Mouse (Mus musculus) splenic B cell, adult 2 months (primary cell): ENCODE results near the gene Asna1.

Source experiments
- DNase-seq: peaks from one replicate; pipeline ENCODE4 v3.0.0-alpha.2; 2011; ENCODE audit warnings: low read depth, low spot score
- H3K27me3 ChIP-seq: 2 replicates; pipeline ENCODE4 v1.6.1; 2012; ENCODE audit warnings: mild to moderate bottlenecking, low read length, moderate library complexity, mixed read lengths; ENCODE audit not compliant: control insufficient read depth, poor library complexity, insufficient read depth, severe bottlenecking
- H3K36me3 ChIP-seq: 2 replicates; pipeline ENCODE4 v1.6.1; 2012; ENCODE audit warnings: mild to moderate bottlenecking, low read length, moderate library complexity, mixed read lengths; ENCODE audit not compliant: control insufficient read depth, poor library complexity, insufficient read depth, severe bottlenecking

Asna1 gene

GRCm38 (mm10) chr8:84987903-84988302 is 37.2 kb downstream of the Asna1 start:
- H3K27me3 ChIP-seq = no peaks in the 10 kb centered on the region
- no peaks in the 10 kb centered on the region for H3K36me3 ChIP-seq
- DNase-seq = no peak

GRCm38 (mm10) chr8:84987388-84987787 is 37.7 kb downstream of the Asna1 start:
- DNase-seq = no peak
- no peaks in the 10 kb centered on the region for H3K36me3 ChIP-seq
- no peaks in the 10 kb centered on the region for H3K27me3 ChIP-seq

DNA sequence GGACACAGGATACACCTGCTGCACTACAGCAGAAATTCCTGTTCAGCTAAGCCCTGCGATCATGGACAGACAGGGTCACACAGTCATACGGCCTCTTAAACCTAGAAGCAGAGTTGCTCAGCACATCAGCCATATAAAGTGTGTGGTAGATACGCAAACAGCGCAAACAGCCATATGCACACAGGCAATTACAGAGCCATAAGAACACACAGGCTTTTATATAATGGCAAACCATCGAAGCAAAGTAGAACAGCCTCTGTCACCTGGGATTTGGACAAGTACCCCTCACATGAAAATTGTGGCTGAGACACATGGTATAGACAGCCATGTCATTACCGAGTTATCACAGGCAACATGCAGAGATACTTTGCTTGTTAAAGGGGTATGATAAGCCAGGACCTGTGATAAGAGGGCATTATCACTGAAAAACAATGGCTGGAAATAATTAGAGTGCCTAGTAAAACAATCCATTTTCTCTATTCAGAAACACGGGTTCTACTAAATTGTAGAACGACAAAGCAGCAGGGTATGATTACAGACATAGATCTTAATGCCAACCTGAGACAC is 38.6 kb downstream of the Asna1 start:
- Histone ChIP-seq H3K36me3 (no peaks in the 10 kb centered on the region), H3K27me3 (no peaks in the 10 kb centered on the region)
- DNase-seq = no peak

- Histone ChIP-seq H3K27me3 (no peaks in the 10 kb centered on the region), H3K36me3 (no peaks in the 10 kb centered on the region)
- DNase-seq = peak; percentile 99
Observed at GRCm38 (mm10) chr8:84985684-84986378, 39.2 kb downstream of the Asna1 start.

DNA sequence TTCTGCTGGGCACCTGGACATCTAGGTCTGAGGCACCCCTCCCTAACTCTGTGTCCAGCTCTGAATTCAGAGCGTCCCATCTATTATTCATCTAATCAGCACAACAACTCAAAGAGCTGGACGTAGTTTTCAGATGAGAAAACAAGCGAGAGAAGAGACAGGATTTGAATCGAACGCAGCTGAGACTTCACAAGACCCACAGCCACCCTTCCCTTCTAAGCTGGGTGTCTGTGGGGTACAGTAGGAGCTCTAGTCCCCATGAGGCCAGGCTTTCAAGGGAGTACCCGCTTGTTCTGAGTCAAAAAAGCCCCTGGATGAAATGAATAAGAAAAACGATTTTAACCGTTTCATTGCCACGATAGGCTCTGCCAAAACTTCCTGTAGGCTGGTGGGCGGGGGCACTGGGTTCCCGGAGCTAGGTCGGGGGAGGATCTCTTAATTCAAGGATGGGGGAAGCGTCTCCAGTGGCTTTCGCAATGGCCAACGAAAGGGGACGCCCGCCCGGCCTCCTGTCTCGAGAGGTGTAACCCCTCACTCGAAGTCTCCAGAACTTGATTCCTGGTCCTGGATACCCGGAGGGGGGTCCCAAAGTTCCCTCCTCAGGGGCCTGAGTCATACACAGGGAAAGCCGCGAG is 39.9 kb downstream of the Asna1 start:
- Histone ChIP-seq H3K27me3 (no peaks in the 10 kb centered on the region), H3K36me3 (no peaks in the 10 kb centered on the region)
- no peak for DNase-seq

DNA sequence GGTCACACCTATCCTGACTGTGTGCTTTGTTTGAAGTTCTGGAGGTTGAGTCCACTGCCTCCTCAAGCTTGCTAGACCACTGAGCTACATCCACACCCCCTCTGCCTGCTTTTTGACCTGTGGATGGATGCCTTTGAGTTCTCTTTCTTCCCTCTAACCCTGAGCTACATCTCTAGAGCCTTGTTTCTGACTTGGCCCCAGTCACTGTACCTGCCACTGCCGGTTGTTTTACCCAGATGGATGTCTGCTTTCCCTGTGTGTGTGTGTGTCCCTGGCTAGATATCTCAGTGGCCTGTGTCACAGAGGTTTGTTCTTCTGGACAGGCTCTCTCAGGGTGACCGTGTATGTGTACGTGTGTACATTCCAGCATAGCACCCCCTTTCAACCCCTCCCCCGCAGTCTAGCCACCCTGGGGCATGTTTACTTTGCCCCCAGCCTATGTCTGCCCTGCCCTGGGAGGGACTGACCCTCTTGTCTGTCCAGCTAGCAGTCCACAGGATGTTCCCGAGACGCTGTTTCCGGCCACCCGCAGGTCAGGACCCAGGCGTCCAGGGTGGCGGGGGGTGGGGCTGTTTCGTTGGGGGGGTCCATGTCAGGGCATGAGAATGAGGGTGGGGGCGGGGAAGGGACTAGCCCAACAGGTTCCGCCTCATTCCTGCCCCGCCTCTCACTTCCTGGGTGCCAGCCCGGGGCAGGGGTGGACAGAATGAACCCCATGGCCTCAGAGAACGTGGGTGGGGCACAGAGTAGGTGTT is 40.6 kb downstream of the Asna1 start:
- peak; percentile 72 for DNase-seq

GRCm38 (mm10) chr8:84982499-84983011 is 42.5 kb downstream of the Asna1 start:
- no peaks in the 10 kb centered on the region for H3K27me3 ChIP-seq
- peak; percentile 61 for DNase-seq
- H3K36me3 ChIP-seq = no peaks in the 10 kb centered on the region

More for the DNA sequence above, 40.6 kb downstream of the Asna1 start:
- Histone ChIP-seq H3K36me3 (no peaks in the 10 kb centered on the region), H3K27me3 (no peaks in the 10 kb centered on the region)

DNA sequence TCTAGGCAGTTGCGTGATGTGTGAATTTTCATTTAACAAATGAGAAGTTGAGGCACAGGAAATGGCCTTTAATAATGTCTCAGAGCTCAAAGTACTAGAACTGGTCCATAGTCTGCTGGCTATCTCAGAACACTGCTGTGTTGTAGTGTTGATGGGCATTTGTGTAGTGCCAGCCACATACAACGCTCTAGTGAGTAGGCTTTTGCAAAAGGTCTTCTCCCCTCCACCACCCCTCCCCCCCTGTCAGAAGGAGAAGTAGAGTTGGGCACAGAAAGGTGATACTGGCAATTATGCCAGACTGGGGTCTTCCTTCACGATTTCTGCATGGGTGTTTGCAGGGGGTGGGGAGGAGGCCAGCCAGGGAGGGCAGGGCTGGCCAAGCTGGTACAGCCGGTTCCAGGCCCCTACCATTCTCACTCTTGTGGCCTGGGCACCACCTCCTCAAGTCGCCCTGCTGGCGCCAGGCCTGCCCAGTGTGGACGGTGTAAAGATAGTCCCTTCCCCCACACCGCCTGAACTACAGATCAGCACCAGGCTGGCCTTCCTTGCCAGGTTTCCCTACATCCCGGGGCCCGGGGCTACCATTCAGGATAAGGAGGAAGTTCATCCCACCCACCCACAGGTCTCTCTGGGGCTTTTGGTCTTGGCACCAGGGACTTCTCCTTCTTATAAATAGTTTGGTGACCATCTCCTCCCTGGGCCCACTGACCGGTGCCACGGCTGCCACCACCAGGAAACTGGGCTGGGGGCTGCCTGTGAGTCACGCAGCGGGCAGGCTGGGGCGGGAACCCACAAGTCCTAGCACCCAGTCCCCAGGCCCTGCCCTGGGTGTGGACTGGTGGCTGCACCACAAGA is 43.2 kb downstream of the Asna1 start:
- Histone ChIP-seq H3K36me3 (no peaks in the 10 kb centered on the region), H3K27me3 (no peaks in the 10 kb centered on the region)
- DNase-seq = peak; percentile 52

DNA sequence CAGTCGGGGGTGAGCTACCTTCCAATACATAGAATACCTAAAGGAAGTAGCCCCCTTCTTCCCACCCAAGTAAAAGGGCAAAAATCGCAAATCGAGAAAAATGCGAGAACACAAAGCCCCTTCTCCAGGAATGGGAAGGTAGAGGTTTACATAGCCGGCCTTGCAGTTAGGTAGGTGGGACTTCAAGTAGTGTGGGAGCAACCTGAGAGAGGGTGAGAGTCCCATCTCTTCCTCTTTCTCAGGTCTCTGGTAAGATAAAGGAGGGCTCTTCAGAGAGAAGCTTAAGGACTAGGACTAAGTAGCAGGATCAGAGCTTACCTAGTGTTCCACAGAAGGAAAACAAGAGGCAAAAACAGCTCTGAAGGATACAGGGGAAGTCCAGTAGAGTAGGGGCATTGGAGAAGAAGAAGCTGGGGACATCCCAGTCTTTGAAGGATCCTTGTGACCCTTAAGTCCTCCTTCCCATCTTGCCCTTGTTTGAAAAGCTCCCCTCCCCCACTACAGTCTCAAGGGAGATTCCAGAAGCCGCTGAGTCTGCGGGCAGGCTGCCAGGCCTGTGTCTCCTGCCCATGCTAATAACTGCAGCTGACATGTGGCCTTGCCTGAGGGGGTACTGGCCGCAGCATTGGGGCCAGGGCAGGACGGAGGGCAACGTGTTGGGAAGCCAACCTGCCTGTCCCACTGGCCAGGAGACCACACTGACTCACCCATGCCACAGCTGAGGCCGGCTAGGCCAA is 44.3 kb downstream of the Asna1 start:
- DNase-seq = peak; percentile 76
- H3K27me3 ChIP-seq = no peaks in the 10 kb centered on the region

DNA sequence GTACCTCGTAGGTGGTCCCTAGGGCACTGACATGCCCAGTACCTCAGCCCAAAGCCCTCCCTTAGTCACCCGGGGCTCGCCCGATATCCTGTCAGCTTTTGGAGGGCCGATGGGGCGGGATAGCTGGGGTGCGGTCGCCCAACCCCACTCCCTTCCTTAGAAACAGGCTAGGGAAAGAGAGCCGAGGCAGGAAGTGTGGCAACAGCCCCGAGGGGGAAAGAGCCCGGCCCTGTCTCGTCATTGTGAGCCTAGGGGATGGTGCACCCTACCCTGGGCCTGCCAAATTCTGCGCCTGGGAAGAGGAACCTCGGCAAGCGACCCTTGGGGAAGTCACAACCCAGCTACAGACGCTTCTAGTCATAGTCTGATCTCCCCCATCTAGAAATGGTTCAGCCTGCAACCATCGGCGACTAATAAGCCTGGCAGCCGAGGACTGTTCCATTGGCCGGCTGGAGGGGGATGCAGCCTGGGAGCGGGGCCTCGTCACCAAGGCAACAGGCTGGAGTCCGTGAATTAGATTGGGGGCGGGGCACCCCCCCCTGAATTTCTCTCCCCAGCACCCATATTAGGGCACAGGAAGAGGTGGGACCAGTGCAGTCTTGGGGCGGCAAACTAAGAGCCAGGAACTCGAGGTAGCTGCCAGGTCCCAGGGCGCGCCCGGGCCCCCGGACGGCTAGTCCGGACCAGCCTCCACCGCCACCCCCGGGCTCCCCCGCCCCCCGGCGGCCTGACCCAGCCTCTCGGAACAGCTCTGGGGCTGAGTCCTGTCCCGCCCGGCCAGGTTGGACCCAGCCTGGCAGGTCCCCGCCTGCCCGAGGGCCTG is 45.3 kb downstream of the Asna1 start:
- H3K36me3 ChIP-seq = no peaks in the 10 kb centered on the region
- no peaks in the 10 kb centered on the region for H3K27me3 ChIP-seq
- DNase-seq = peak; percentile 99

More for the DNA sequence above, 44.3 kb downstream of the Asna1 start:
- H3K36me3 ChIP-seq = no peaks in the 10 kb centered on the region

DNA sequence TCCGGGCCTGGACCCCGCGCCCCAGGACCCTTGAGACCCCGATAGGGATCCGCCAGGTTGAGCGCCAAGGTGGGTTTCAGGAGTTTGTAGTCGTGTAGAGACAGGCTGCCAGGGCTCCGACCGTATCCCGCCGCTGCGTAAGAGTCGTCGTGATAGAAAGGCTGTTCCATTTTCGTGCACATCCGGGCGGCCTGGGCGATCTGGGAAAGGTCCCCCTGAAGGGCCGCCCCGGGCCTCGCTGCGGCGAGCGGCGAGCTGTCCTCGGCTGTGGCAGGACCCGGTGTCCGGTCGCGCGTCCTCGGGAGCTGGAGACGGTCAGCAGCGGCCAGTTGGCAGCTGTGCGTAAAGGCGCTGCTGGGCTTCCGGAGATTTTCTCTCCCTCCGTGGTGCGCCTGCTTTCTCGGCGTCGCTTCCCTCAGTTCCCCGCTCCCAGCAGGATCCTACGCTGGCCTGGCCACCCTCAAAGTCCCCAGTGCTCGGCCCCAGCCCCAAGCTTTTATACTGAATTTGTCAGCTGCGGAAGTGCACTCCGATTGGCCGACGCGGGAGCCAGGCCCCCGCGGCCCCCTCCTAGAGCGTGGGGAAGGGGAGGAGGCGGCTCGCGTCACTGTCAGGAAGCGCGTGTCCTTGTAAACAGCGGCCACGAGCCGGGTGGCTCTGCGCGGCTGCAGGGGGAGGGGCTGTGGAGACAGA is 46.7 kb downstream of the Asna1 start, which contains the start of gene Junb:
Gene Junb, minus strand, starts transcription at position 471 of the 693 bp plus-strand sequence.
- DNase-seq = peak; percentile 99
- no peaks in the 10 kb centered on the region for H3K27me3 ChIP-seq
- H3K36me3 ChIP-seq = no peaks in the 10 kb centered on the region

DNA sequence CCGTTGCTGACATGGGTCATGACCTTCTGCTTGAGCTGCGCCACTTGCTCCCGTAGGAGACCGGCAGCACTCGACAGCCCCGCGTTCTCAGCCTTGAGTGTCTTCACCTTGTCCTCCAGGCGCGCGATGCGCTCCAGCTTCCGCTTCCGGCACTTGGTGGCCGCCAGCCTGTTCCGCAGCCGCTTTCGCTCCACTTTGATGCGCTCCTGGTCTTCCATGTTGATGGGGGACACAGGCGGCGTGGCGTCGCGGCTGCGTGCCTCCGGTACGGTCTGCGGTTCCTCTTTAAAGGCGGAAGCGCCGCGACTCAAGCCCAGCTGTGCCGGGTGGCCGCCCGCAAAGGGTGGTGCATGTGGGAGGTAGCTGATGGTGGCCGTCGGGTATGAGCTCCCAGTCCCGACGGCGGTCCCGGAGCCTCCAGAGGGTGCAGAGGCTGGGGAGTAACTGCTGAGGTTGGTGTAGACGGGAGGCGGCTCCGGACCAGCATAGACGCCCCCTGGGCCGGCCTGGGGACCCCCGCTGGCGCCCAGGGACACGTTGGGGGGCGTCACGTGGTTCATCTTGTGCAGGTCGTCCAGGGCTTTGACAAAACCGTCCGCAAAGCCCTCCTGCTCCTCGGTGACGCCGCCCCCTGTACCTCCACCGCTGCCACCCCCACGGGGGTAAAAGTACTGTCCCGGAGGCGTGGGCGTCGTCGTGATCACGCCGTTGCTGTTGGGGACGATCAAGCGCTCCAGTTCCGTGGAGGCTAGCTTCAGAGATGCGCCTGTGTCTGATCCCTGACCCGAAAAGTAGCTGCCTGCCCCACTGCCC is 47.4 kb downstream of the Asna1 start:
- DNase-seq = peak; percentile 87
- no peaks in the 10 kb centered on the region for H3K36me3 ChIP-seq
- no peaks in the 10 kb centered on the region for H3K27me3 ChIP-seq
